Mouse (Mus musculus) forebrain, embryonic 13.5 days (tissue): ENCODE measurements around the gene 1700047I17Rik2. TPM values are rescaled to one million over a fixed set of nuclear protein-coding genes. Genes with fewer than 3 reads are reported as not detected.
"Not testable (repeated sequence)": the region's sequence is repeated elsewhere in the genome, so short reads cannot be mapped to it uniquely, and the experiment has no call there.

ENCODE experiments used
- ATAC-seq: fragments of 200-750 bp; cut with Nextera tagmentation; 2 replicates; pipeline ENCODE4 v1.8.0; 2017
- H3K27ac ChIP-seq: fragments of 300-500 bp; sonication (generic); 2 replicates; pipeline ENCODE4 v1.5.1; 2015; ENCODE audit warnings: inconsistent platforms, mild to moderate bottlenecking, moderate library complexity
- H3K27me3 ChIP-seq: fragments of 300-500 bp; sonication (generic); 2 replicates; pipeline ENCODE4 v1.6.1; 2015; ENCODE audit warnings: mild to moderate bottlenecking, inconsistent platforms
- H3K36me3 ChIP-seq: fragments of 300-500 bp; sonication (generic); 2 replicates; pipeline ENCODE4 v1.6.1; 2015; ENCODE audit warnings: mild to moderate bottlenecking, inconsistent platforms; ENCODE audit not compliant: poor library complexity, severe bottlenecking
- H3K4me1 ChIP-seq: fragments of 300-500 bp; sonication (generic); 2 replicates; pipeline ENCODE4 v1.6.1; 2015; ENCODE audit warnings: inconsistent platforms
- H3K4me2 ChIP-seq: fragments of 300-500 bp; sonication (generic); 2 replicates; pipeline ENCODE4 v1.6.1; 2015; ENCODE audit warnings: inconsistent platforms, mild to moderate bottlenecking, moderate library complexity
- H3K4me3 ChIP-seq: fragments of 300-500 bp; sonication (generic); 2 replicates; pipeline ENCODE4 v1.5.1; 2015; ENCODE audit warnings: mild to moderate bottlenecking, inconsistent platforms
- H3K9ac ChIP-seq: fragments of 300-500 bp; sonication (generic); 2 replicates; pipeline ENCODE4 v1.6.1; 2015; ENCODE audit warnings: mild to moderate bottlenecking, inconsistent platforms
- H3K9me3 ChIP-seq: fragments of 300-500 bp; sonication (generic); replicated peaks from 2 replicates; pipeline ENCODE4 v1.6.1; 2016; ENCODE audit warnings: inconsistent platforms
- WGBS: fragments of 180-500 bp; shearing (Covaris S2); methylation state at CpG from one replicate; pipeline ENCODE4 v1.1.7; 2015; 5-methylcytosine and 5-hydroxymethylcytosine counted together
- polyA plus RNA-seq: library from polyadenylated mRNA; unstranded; fragments of >200 nt; fragmentation: Nextera tagmentation; extraction: Ambion mirVana; gene quantifications from 2 replicates; pipeline ENCODE4 v1.2.1, GENCODE M21; 2015

Gene 1700047I17Rik2
- polyA plus RNA-seq, result 1.3 TPM in 1 of 2 replicates, not detected in the other

DNA sequence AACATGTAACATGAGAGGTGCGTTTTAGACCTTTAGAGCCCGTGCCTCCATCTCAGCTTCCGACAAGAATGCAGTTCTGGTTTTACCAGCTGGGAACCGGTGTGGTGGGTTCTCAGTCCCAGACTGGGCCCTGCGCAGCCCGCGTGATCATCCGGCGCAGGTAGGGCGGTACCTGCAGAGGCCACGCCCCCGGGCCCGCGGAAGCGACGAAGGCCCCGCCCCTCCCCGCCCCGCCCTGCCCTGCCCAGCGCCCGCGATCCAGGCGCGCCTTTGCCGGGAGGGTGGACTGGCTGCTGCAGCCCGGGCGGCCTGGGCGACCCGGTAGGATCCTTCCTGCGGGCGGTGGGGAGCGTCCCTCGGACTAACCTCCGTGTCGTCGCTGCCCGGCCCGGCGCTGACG, at the start of gene 1700047I17Rik2:
1700047I17Rik2 (plus strand) TSS at position 287 of the 400 bp plus-strand sequence.
- not testable (repeated sequence) for H3K4me3 ChIP-seq, H3K4me2 ChIP-seq, H3K27me3 ChIP-seq, H3K27ac ChIP-seq, H3K9me3 ChIP-seq, H3K4me1 ChIP-seq, H3K36me3 ChIP-seq, H3K9ac ChIP-seq
- peak; percentile 99 for ATAC-seq
- WGBS, result no CpG with 5 or more reads among the region's 40 CpGs

DNA sequence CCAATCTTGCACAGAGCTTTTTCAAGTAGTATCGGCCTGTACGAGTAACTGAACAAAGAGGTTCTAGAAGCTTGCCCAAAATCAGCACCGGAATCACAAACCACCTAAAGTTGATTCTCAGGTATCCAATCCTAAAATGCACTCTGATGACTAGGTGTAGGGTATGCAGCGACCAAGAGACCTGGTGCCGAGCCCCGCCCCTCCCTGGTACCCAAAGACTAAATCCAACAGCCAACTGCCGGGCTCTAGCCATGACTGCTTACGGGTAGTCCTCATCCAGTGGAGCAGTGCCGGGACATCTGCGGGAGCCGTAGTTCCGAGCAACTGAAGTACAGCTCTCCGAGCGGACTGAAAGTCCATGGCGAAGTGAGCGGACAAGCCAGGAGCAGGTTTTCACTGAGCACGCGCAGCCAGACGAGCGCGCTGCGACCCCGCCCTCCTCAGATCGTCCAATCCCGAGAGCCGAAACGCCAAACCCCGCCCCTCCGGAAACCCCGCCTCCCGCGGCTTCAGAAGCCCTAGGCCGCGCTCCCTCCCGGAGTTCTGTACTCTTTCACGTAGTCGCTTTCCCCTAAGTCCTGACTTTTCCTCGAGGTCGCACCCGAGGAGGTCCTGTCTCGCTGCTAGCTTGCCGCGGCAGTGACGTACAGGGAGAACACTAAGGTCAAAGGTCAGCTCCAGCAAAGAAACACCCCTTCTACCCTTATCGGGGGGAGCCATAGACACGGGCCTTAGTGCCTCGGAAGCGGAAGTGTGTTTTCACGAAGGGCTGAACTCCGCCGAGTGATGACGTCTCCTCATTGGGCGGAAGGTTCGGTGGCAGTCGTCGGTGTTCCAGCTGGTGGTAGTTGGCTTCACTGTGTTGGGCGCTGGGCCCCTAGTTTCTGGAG, 44.6 kb upstream of the 1700047I17Rik2 start, which contains the start of gene Srp54b:
Srp54b (plus strand) TSS at position 546 of the 890 bp plus-strand sequence.
- peak; percentile 99 for ATAC-seq
- not testable (repeated sequence) for H3K27ac ChIP-seq, H3K9me3 ChIP-seq, H3K4me1 ChIP-seq, H3K36me3 ChIP-seq, H3K4me2 ChIP-seq, H3K27me3 ChIP-seq, H3K9ac ChIP-seq
- WGBS, result no CpG with 5 or more reads among the region's 57 CpGs
- peak within 1 kb of the TSS; percentile 29 for H3K4me3 ChIP-seq

DNA sequence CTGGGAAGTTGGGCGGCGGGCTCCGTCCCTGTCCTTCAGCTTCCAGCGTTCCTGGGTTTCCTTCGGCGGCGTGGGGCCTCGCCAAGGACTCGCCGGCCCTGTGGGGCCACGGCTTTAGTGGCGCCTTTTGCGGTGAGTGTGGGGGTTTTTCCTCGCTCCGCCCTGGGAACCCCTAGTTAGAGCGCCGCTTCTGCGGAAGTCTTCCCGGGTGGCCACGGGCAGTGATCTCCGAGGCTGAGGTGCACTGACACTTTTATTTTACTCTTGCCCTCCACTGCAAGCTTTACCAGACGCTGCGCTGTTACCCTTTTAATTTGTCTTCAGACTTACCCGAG, 44.0 kb upstream of the 1700047I17Rik2 start:
- H3K4me1 ChIP-seq, H3K36me3 ChIP-seq, ATAC-seq, H3K4me2 ChIP-seq, H3K9ac ChIP-seq, H3K27ac ChIP-seq, H3K9me3 ChIP-seq, H3K27me3 ChIP-seq: not testable (repeated sequence)
- 0% methylated on average over 12 of the region's 24 CpGs for WGBS
- peak overlapping the region; percentile 29 for H3K4me3 ChIP-seq

GRCm38 (mm10) chr12:55167034-55167557, 32.3 kb upstream of the 1700047I17Rik2 start:
- not testable (repeated sequence) for ATAC-seq, H3K4me3 ChIP-seq, H3K9me3 ChIP-seq, H3K27me3 ChIP-seq, H3K9ac ChIP-seq, H3K4me1 ChIP-seq, H3K36me3 ChIP-seq, H3K4me2 ChIP-seq, H3K27ac ChIP-seq
- no CpG with 5 or more reads among the region's 7 CpGs for WGBS

- not testable (repeated sequence) for H3K27ac ChIP-seq, H3K4me1 ChIP-seq, H3K36me3 ChIP-seq, H3K27me3 ChIP-seq, ATAC-seq, H3K4me2 ChIP-seq, H3K4me3 ChIP-seq, H3K9ac ChIP-seq, H3K9me3 ChIP-seq
- no CpG with 5 or more reads among the region's 8 CpGs for WGBS
These were observed 11.7 kb upstream of the 1700047I17Rik2 start for GRCm38 (mm10) chr12:55187686-55188085.

- H3K4me3 ChIP-seq, H3K4me1 ChIP-seq, H3K27ac ChIP-seq, H3K27me3 ChIP-seq, H3K9ac ChIP-seq, ATAC-seq, H3K36me3 ChIP-seq, H3K9me3 ChIP-seq, H3K4me2 ChIP-seq: not testable (repeated sequence)
- no CpG with 5 or more reads among the region's 5 CpGs for WGBS
These were observed 10.3 kb upstream of the 1700047I17Rik2 start for GRCm38 (mm10) chr12:55189127-55189526.

DNA sequence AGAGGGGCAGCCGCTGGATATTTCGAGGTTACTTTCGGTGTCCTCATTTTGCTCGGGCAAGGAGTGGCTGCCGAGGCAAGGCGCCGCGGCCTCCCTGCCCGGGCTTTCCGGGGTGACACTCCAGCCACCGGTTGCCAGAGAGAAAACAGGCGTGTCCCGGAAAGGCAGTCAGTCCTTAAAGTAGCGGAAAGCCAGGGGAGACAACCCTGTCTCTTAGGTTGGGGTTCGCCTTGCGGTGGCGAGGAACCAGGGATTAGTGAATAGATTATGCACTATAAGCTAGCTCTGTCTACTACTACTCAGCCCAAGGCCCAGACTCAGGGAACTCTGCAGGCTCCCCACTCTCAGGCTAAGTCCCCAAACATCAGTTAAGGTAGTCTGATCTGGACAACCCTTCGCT, 407 bp downstream of the 1700047I17Rik2 start:
- WGBS, result no CpG with 5 or more reads among the region's 18 CpGs
- not testable (repeated sequence) for H3K27ac ChIP-seq, H3K4me3 ChIP-seq, H3K27me3 ChIP-seq, H3K4me2 ChIP-seq, H3K9me3 ChIP-seq, H3K36me3 ChIP-seq, H3K4me1 ChIP-seq, H3K9ac ChIP-seq
- ATAC-seq, result peak; percentile 62

DNA sequence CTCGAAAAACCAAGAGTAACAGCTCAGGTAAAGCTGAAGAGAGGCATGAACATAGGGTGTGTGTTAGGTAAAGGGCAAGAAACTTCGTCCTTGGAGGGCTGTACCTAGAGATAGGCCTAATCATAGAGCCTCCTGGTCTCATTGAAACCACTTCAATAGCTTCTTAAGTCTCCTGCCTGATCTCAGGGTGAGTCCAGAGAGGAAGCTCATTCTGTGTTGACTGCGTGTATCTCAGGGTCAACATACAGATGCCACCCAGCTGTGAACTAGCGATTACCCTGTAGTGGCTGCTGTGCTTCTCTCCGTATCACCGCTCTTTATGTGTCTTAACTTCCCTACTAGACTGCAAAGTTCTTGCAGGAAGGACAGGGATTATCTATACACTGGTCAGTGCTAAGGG, 13.6 kb downstream of the 1700047I17Rik2 start:
- H3K27me3 ChIP-seq, ATAC-seq, H3K4me1 ChIP-seq, H3K9me3 ChIP-seq, H3K9ac ChIP-seq, H3K27ac ChIP-seq, H3K36me3 ChIP-seq, H3K4me3 ChIP-seq, H3K4me2 ChIP-seq: not testable (repeated sequence)
- no CpG with 5 or more reads among the region's 6 CpGs for WGBS

- Histone ChIP-seq H3K4me2 (peak within 1 kb of the TSS; percentile 46), H3K9ac (0 out of 2 replicates have a peak within 1 kb of the TSS, but pooled peaks have one; percentile 52), H3K4me3 (peak within 1 kb of the TSS; percentile 39)
- H3K27ac ChIP-seq, H3K27me3 ChIP-seq, H3K36me3 ChIP-seq, H3K9me3 ChIP-seq, H3K4me1 ChIP-seq: not testable (repeated sequence)
- no CpG with 5 or more reads among the region's 57 CpGs for WGBS
- ATAC-seq, result peak; percentile 99
These were observed 30.5 kb downstream of the 1700047I17Rik2 start, which contains the start of gene Srp54c for GRCm38 (mm10) chr12:55229626-55230519. Gene Srp54c (plus strand): TSS chr12:55230168.

- not testable (repeated sequence) for H3K9me3 ChIP-seq, H3K4me1 ChIP-seq, H3K36me3 ChIP-seq, ATAC-seq, H3K27ac ChIP-seq, H3K27me3 ChIP-seq
- peak overlapping the region; percentile 39 for H3K4me3 ChIP-seq
- 0 out of 2 replicates have a peak overlapping the region, but pooled peaks have one; percentile 52 for H3K9ac ChIP-seq
- WGBS, result under 1% methylated on average over 12 of the region's 25 CpGs
- H3K4me2 ChIP-seq, result peak overlapping the region; percentile 46
These were observed 31.1 kb downstream of the 1700047I17Rik2 start for GRCm38 (mm10) chr12:55230520-55230861.

DNA sequence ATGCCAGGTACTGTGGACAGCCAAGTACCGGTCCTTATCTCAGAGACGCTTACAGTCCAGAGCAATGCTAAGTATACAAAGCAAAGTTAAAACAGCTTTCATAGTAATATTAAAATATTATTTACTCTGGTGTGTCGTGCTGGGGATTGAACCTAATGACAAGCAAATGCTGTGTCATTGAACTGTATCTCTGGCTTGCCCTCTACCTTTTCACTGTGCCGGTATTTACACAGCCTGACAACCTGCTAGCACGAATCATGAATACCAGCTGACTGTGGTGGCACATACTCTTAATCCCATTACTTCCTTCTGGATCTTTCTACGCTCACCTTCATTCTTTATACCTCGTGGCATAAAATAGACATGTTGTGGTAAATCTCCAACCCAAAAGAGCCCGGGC, 42.9 kb downstream of the 1700047I17Rik2 start:
- not testable (repeated sequence) for H3K4me1 ChIP-seq, H3K9me3 ChIP-seq, H3K36me3 ChIP-seq, H3K27me3 ChIP-seq, H3K4me2 ChIP-seq, H3K9ac ChIP-seq, H3K4me3 ChIP-seq, H3K27ac ChIP-seq, ATAC-seq
- whole genome bisulfite sequencing, result no CpG with 5 or more reads among the region's 8 CpGs

- no CpG with 5 or more reads among the region's 8 CpGs for WGBS
These were observed 62.6 kb downstream of the 1700047I17Rik2 start for GRCm38 (mm10) chr12:55261950-55262349.

More at GRCm38 (mm10) chr12:55261950-55262349, 62.6 kb downstream of the 1700047I17Rik2 start:
- not testable (repeated sequence) for H3K4me1 ChIP-seq, H3K9me3 ChIP-seq, H3K27ac ChIP-seq, H3K4me3 ChIP-seq, H3K4me2 ChIP-seq, ATAC-seq, H3K27me3 ChIP-seq, H3K9ac ChIP-seq
- peaks cover 21% of the 10 kb centered on the region for H3K36me3 ChIP-seq
